Mouse (Mus musculus): ENCODE results near the gene Chil5. TPM values are rescaled to one million over a fixed set of nuclear protein-coding genes. Genes with fewer than 3 reads are reported as not detected.

Gene Chil5
- under 1 TPM in 1 of 2 experiments, not detected in 1; 0.73 TPM for total RNA-seq (2023)

DNA sequence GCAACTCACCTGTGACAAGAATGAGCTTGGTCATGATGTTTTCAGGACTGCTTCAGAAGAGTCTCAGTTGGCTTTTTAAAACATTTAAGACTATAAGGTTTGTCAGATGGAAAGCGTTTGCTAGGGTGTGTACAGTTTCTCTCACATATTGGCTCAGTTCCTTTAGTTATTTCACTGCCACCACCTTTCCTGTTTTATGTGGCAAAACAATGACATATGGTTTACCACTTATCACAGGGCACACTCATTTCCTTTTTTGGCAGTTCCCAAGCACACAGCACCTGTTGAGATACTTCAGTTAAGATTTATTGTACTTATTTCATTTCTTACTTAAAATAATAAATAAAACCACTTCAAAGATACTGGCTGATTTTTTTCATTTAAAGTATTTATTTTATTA lies at the start of gene Chil5:
Gene Chil5, minus strand, starts transcription at position 34 of the 400 bp plus-strand sequence.

GRCm38 (mm10) chr3:106014546-106014945 lies 18.1 kb downstream of the Chil5 start, which contains the start of gene Pifo:
Pifo (minus strand) TSS chr3:106014646.

DNA sequence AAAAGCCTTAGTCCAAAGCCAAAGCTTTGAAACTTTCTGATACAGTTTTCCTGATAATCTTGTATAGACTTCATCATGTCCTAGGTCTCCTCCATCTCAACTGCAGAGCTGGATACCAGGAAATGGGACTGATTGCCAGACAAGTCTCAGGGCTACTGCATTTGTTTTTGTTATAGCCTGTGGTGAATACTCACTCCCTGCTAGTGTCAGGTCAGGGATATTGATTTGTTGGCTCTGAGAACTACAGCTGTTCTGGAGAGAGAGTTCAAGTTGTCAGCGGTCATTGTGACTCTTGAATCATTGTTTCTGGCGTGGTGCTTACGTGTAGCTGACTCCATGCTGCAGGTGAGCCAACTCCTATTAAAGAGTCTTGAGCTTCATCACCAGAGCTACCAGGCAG lies 59.2 kb downstream of the Chil5 start, which contains the start of gene Ovgp1:
Gene Ovgp1, plus strand, starts transcription at position 301 of the 400 bp plus-strand sequence.

Other genes with a start within 250 kb of the Chil5 start
- gene Rap1a, start 231.5 kb downstream of the Chil5 start, total RNA-seq (2023) = 100 to 1,000 TPM; 359 to 394 TPM
- 1 to 10 TPM in 1 of 2 experiments, under 1 TPM in 1; 0.94 to 1.2 TPM for gene Adora3, start 162.0 kb downstream of the Chil5 start, total RNA-seq (2023)
- under 1 TPM in 1 of 2 experiments, not detected in 1; 0.97 TPM for gene Tmigd3, start 161.9 kb downstream of the Chil5 start, total RNA-seq (2023)
- gene I830077J02Rik, start 100.2 kb downstream of the Chil5 start, total RNA-seq (2023) = 100 to 1,000 TPM in 1 of 2 experiments, 10 to 100 TPM in 1; 99.1 to 110 TPM
- gene Wdr77, start 73.4 kb downstream of the Chil5 start, total RNA-seq (2023) = 10 to 100 TPM; 18.3 to 26.5 TPM
- 100 to 1,000 TPM; 146 to 151 TPM for gene Atp5f1, start 72.7 kb downstream of the Chil5 start, total RNA-seq (2023)
- 1 to 10 TPM; 1.9 to 2.6 TPM for gene Ovgp1, start 59.1 kb downstream of the Chil5 start, total RNA-seq (2023)
- not detected for gene Pifo, start 18.2 kb downstream of the Chil5 start, total RNA-seq (2023)
- not detected for gene Chia1, start 80.4 kb upstream of the Chil5 start, total RNA-seq (2023)
- 100 to 1,000 TPM; 549 to 966 TPM for gene Chil3, start 134.8 kb upstream of the Chil5 start, total RNA-seq (2023)
- not detected for gene Chil4, start 186.7 kb upstream of the Chil5 start, total RNA-seq (2023)